Mouse (Mus musculus): ENCODE data around the gene Lpp.

- TF ChIP-seq CTCF (IDR thresholded peaks at IDR 0.05; ENCODE audit: low read depth) (no peak), EP300 (IDR thresholded peaks at IDR 0.05; ENCODE audit: low read depth) (no peak)
Measured at GRCm38 (mm10) chr16:24880698-24881097, 487.4 kb downstream of the Lpp start.

All from liver, postnatal 0 days (tissue).